ENCODE assay signal across 13 mouse cellular contexts in the genomic region with DNA sequence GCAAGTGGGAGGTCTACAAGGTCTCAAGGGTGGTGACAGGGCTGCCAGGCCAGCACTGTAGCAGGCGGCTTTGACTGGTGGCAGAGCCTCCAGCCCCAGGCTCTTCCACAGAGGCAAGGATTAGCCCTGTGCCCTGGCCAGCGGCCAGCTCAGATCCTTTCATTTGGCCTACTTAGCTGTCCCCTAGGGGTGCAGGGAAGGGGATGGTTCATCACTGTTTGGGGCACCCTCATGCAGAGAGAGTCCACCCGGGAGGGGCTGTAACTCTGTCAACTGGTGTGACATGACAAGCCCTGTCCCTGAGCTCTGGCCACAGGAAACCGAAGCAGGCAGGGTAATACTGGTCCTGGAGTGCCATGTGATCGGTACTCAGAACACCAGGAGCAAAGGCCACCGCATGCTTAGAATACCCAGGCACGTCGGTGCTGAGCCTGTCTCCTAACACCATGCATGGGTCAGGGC.
A peak's percentile ranks its signal among the peaks of the same experiment; 100 is the strongest.
DNase-seq lines count a peak whose midpoint lies in the region; ATAC-seq and TF ChIP-seq lines count a peak whose summit lies in the region.
"Had no signal": no experiment of that assay in that cellular context is flagged by ENCODE, and none has a peak within 500 bp of the region (broad histone marks: within the 10 kb centered on the region; RNA-seq: fewer than 3 reads in every experiment).

No protein-coding gene starts in this region.

- no peaks in the 10 kb centered on the region for H3K9me3 ChIP-seq in forebrain, embryonic 10.5 days
- H3K9me3 ChIP-seq in forebrain, embryonic 16.5 days (ENCODE audit: control insufficient read depth, low read length), result no peaks in the 10 kb centered on the region
- H3K9me3 ChIP-seq in lung, embryonic 14.5 days (ENCODE audit: low read depth, low read length), result no peaks in the 10 kb centered on the region
- H3K9me3 ChIP-seq in hindbrain, embryonic 14.5 days (ENCODE audit: control insufficient read depth, low read length), result no peaks in the 10 kb centered on the region
- H3K9me3 ChIP-seq in midbrain, embryonic 14.5 days (ENCODE audit: control insufficient read depth, low read length), result no peaks in the 10 kb centered on the region
- H3K9me3 ChIP-seq in intestine, embryonic 15.5 days, result no peaks in the 10 kb centered on the region
- H3K9me3 ChIP-seq: embryonic facial prominence, embryonic 15.5 days; stomach, embryonic 15.5 days had no signal

- no peak overlapping the region for H3K4me2 ChIP-seq in forebrain, embryonic 16.5 days (ENCODE audit: low read length)
- no peak overlapping the region for H3K4me2 ChIP-seq in lung, embryonic 14.5 days
- H3K4me2 ChIP-seq in hindbrain, embryonic 14.5 days (replicated peaks), result no peak overlapping the region
- H3K4me2 ChIP-seq in midbrain, embryonic 14.5 days (ENCODE audit: low read length), result no peak overlapping the region
- no peak overlapping the region for H3K4me2 ChIP-seq in intestine, embryonic 15.5 days (replicated peaks)
- H3K4me2 ChIP-seq: embryonic facial prominence, embryonic 15.5 days; stomach, embryonic 15.5 days had no signal

- no peak overlapping the region for H3K9ac ChIP-seq in forebrain, embryonic 16.5 days (replicated peaks; ENCODE audit: low read depth, low read length)
- no peak overlapping the region for H3K9ac ChIP-seq in lung, embryonic 14.5 days
- H3K9ac ChIP-seq in hindbrain, embryonic 14.5 days, result no peak overlapping the region
- no peak overlapping the region for H3K9ac ChIP-seq in midbrain, embryonic 14.5 days (replicated peaks; ENCODE audit: low read length)
- no peak overlapping the region for H3K9ac ChIP-seq in intestine, embryonic 15.5 days
- H3K9ac ChIP-seq: embryonic facial prominence, embryonic 15.5 days; stomach, embryonic 15.5 days had no signal

- WGBS in forebrain, embryonic 10.5 days, result 76% methylated on average over 8 of the region's 8 CpGs
- 62% methylated on average over 8 of the region's 8 CpGs for WGBS in forebrain, embryonic 16.5 days
- 48% methylated on average over 8 of the region's 8 CpGs for WGBS in lung, embryonic 14.5 days
- WGBS in lung, adult 2 months, result 45% methylated on average over 8 of the region's 8 CpGs
- 63% methylated on average over 8 of the region's 8 CpGs for WGBS in hindbrain, embryonic 14.5 days
- 44% methylated on average over 8 of the region's 8 CpGs for WGBS in midbrain, embryonic 14.5 days
- WGBS in intestine, embryonic 15.5 days, result 68% methylated on average over 8 of the region's 8 CpGs

- no peaks in the 10 kb centered on the region for H3K27me3 ChIP-seq in forebrain, embryonic 10.5 days (ENCODE audit: poor library complexity, severe bottlenecking)
- no peaks in the 10 kb centered on the region for H3K27me3 ChIP-seq in forebrain, embryonic 16.5 days (replicated peaks; ENCODE audit: control insufficient read depth, insufficient read depth, low read length)
- H3K27me3 ChIP-seq in lung, embryonic 14.5 days (ENCODE audit: insufficient read depth, low read length), result no peaks in the 10 kb centered on the region
- H3K27me3 ChIP-seq in hindbrain, embryonic 14.5 days (ENCODE audit: control insufficient read depth, insufficient read depth, low read length), result no peaks in the 10 kb centered on the region
- H3K27me3 ChIP-seq in midbrain, embryonic 14.5 days (ENCODE audit: control insufficient read depth, insufficient read depth, low read length), result no peaks in the 10 kb centered on the region
- H3K27me3 ChIP-seq in intestine, embryonic 15.5 days (replicated peaks), result no peaks in the 10 kb centered on the region
- H3K27me3 ChIP-seq: embryonic facial prominence, embryonic 15.5 days; stomach, embryonic 15.5 days had no signal

- H3K4me3 ChIP-seq in forebrain, embryonic 10.5 days, result no peak overlapping the region
- H3K4me3 ChIP-seq in forebrain, embryonic 16.5 days (replicated peaks; ENCODE audit: low read length), result no peak overlapping the region
- H3K4me3 ChIP-seq in lung, embryonic 14.5 days (ENCODE audit: low read depth, low read length), result no peak overlapping the region
- no peak overlapping the region for H3K4me3 ChIP-seq in lung, adult 2 months (replicated peaks; ENCODE audit: extremely low read depth, low read depth, low read length)
- H3K4me3 ChIP-seq in hindbrain, embryonic 14.5 days (replicated peaks; ENCODE audit: low read length), result no peak overlapping the region
- H3K4me3 ChIP-seq in midbrain, embryonic 14.5 days (replicated peaks; ENCODE audit: low read depth, low read length), result no peak overlapping the region
- H3K4me3 ChIP-seq in intestine, embryonic 15.5 days (replicated peaks), result no peak overlapping the region
- H3K4me3 ChIP-seq: embryonic facial prominence, embryonic 15.5 days; stomach, embryonic 15.5 days had no signal

- DNase-seq in forebrain, embryonic 10.5 days (ENCODE audit: extremely low spot score, low spot score), result no peak
- peak; percentile 22 for DNase-seq in lung, embryonic 14.5 days
- no peak for DNase-seq in lung, adult 2 months
- DNase-seq in hindbrain, embryonic 14.5 days (ENCODE audit: low spot score), result no peak
- DNase-seq in midbrain, embryonic 14.5 days, result peak; percentile 63
- no peak for DNase-seq in left cerebral cortex, postnatal 14 days (ENCODE audit: low spot score in 2 of 2)
- DNase-seq: gastrocnemius, postnatal 36 days had no signal

- intact Hi-C loops in left cerebral cortex, postnatal 14 days (cut with DNase I), result no loop called here

- TF ChIP-seq POLR2A in lung, adult 2 months (IDR thresholded peaks at IDR 0.05; ENCODE audit: borderline replicate concordance, extremely low read depth, low read depth, low read length), result no peak

- ATAC-seq in forebrain, embryonic 16.5 days, result no peak
- ATAC-seq in lung, embryonic 14.5 days (ENCODE audit: insufficient read depth), result no peak
- peak; percentile 40; the same call in 1 of the 2 replicates for ATAC-seq in hindbrain, embryonic 14.5 days (ENCODE audit: low FRiP score)
- peak; percentile 55; the same call in 1 of the 2 replicates for ATAC-seq in midbrain, embryonic 14.5 days (ENCODE audit: low FRiP score, low TSS enrichment)
- no peak for ATAC-seq in intestine, embryonic 15.5 days
- ATAC-seq: intestine, postnatal 0 days had no signal

- TF ChIP-seq CTCF in lung, embryonic 14.5 days (IDR thresholded peaks at IDR 0.05; ENCODE audit: low read depth), result no peak
- no peak for TF ChIP-seq CTCF in lung, adult 2 months (IDR thresholded peaks at IDR 0.05; ENCODE audit: insufficient read depth, low read length)

- peak overlapping the region; percentile 2; the same call in 1 of the 2 replicates for H3K27ac ChIP-seq in forebrain, embryonic 10.5 days
- no peak overlapping the region for H3K27ac ChIP-seq in forebrain, embryonic 16.5 days (ENCODE audit: low read length)
- H3K27ac ChIP-seq in lung, embryonic 14.5 days (ENCODE audit: low read depth), result no peak overlapping the region
- H3K27ac ChIP-seq in hindbrain, embryonic 14.5 days, result no peak overlapping the region
- no peak overlapping the region for H3K27ac ChIP-seq in midbrain, embryonic 14.5 days (replicated peaks; ENCODE audit: low read depth, low read length)
- no peak overlapping the region for H3K27ac ChIP-seq in intestine, embryonic 15.5 days
- H3K27ac ChIP-seq: embryonic facial prominence, embryonic 15.5 days; macrophage; stomach, embryonic 15.5 days had no signal

- H3K36me3 ChIP-seq in forebrain, embryonic 10.5 days (replicated peaks), result no peaks in the 10 kb centered on the region
- H3K36me3 ChIP-seq in forebrain, embryonic 16.5 days (ENCODE audit: control insufficient read depth, insufficient read depth), result no peaks in the 10 kb centered on the region
- H3K36me3 ChIP-seq in lung, embryonic 14.5 days (ENCODE audit: insufficient read depth), result no peaks in the 10 kb centered on the region
- H3K36me3 ChIP-seq in hindbrain, embryonic 14.5 days (replicated peaks; ENCODE audit: control insufficient read depth, insufficient read depth), result no peaks in the 10 kb centered on the region
- H3K36me3 ChIP-seq in midbrain, embryonic 14.5 days (ENCODE audit: control insufficient read depth, insufficient read depth, low read length), result no peaks in the 10 kb centered on the region
- no peaks in the 10 kb centered on the region for H3K36me3 ChIP-seq in intestine, embryonic 15.5 days
- H3K36me3 ChIP-seq: embryonic facial prominence, embryonic 15.5 days; stomach, embryonic 15.5 days had no signal

- H3K4me1 ChIP-seq in forebrain, embryonic 10.5 days, result peaks cover 25% of the 10 kb centered on the region
- H3K4me1 ChIP-seq in forebrain, embryonic 16.5 days (replicated peaks; ENCODE audit: control insufficient read depth, insufficient read depth, low read length), result peaks cover 29% of the 10 kb centered on the region
- H3K4me1 ChIP-seq in lung, embryonic 14.5 days (ENCODE audit: insufficient read depth), result no peaks in the 10 kb centered on the region
- no peaks in the 10 kb centered on the region for H3K4me1 ChIP-seq in lung, adult 2 months (ENCODE audit: control insufficient read depth, insufficient read depth, low read length)
- no peaks in the 10 kb centered on the region for H3K4me1 ChIP-seq in hindbrain, embryonic 14.5 days (replicated peaks; ENCODE audit: control insufficient read depth, insufficient read depth, low read length)
- H3K4me1 ChIP-seq in midbrain, embryonic 14.5 days (ENCODE audit: control insufficient read depth, insufficient read depth, low read length), result peaks cover 7% of the 10 kb centered on the region; the same call in 1 of the 2 replicates
- H3K4me1 ChIP-seq in intestine, embryonic 15.5 days (replicated peaks), result no peaks in the 10 kb centered on the region
- H3K4me1 ChIP-seq: embryonic facial prominence, embryonic 15.5 days; stomach, embryonic 15.5 days had no signal

Comparison
In these comparisons a context has a peak if more than half of its experiments do, and no peak if none do; other contexts are left out.
1. DNase-seq: peak in lung, embryonic 14.5 days (single experiment) and midbrain, embryonic 14.5 days (single experiment); none in forebrain, embryonic 10.5 days (single experiment), lung, adult 2 months (single experiment), hindbrain, embryonic 14.5 days (single experiment) and left cerebral cortex, postnatal 14 days (0 of 2).
2. ATAC-seq: peak in hindbrain, embryonic 14.5 days (single experiment) and midbrain, embryonic 14.5 days (single experiment); none in forebrain, embryonic 16.5 days (single experiment), lung, embryonic 14.5 days (single experiment) and intestine, embryonic 15.5 days (single experiment).